Mouse (Mus musculus) cerebellum, adult 2 months (tissue): Measurements from ENCODE around the gene Fgfr2. TPM values are rescaled to one million over a fixed set of nuclear protein-coding genes. Genes with fewer than 3 reads are reported as not detected.

Source experiments
- DNase-seq, 2 experiments: peaks; one replicate each; pipeline ENCODE4 v3.0.0; 2021
- H3K27ac ChIP-seq: fragments of 200-500 bp; 2 replicates; pipeline ENCODE4 v1.5.1; 2012; ENCODE audit warnings: low read length, control low read depth, inconsistent platforms; ENCODE audit not compliant: insufficient read depth
- H3K27me3 ChIP-seq: fragments of 200-500 bp; 2 replicates; pipeline ENCODE4 v1.6.1; 2012; ENCODE audit warnings: inconsistent platforms, mild to moderate bottlenecking, low read length, moderate library complexity; ENCODE audit not compliant: control insufficient read depth, insufficient read depth
- H3K4me1 ChIP-seq: fragments of 200-500 bp; 2 replicates; pipeline ENCODE4 v1.6.1; 2011; ENCODE audit warnings: low read length; ENCODE audit not compliant: control insufficient read depth, insufficient read depth
- H3K4me3 ChIP-seq: fragments of 200-500 bp; replicated peaks from 2 replicates; pipeline ENCODE3; 2011; ENCODE audit warnings: mild to moderate bottlenecking, low read depth, low read length, control low read depth; ENCODE audit not compliant: insufficient read depth
- CTCF ChIP-seq: fragments of 200-500 bp; IDR thresholded peaks from 2 replicates; pipeline ENCODE4 v1.5.1; 2011; ENCODE audit warnings: low read depth, mild to moderate bottlenecking, control low read depth, low read length, moderate library complexity, borderline replicate concordance; ENCODE audit not compliant: insufficient read depth
- POLR2A ChIP-seq: fragments of 200-500 bp; IDR thresholded peaks from 2 replicates; pipeline ENCODE4 v1.6.1; 2011; ENCODE audit warnings: low read length, control low read depth, borderline replicate concordance; ENCODE audit not compliant: insufficient read depth
- WGBS: fragments of 180-500 bp; shearing (Covaris S2); methylation state at CpG from one replicate; pipeline ENCODE4 v1.1.7; 2018; 5-methylcytosine and 5-hydroxymethylcytosine counted together
- polyA plus RNA-seq: library from polyadenylated mRNA; depleted of rRNA; stranded (reverse); fragments of >200 nt; gene quantifications from 2 replicates; pipeline ENCODE4 v1.2.3, GENCODE M21; 2012

The Fgfr2 gene
- polyA plus RNA-seq, 1 experiment, result 95.3 TPM

GRCm38 (mm10) chr7:130278738-130279705 lies 2844.1 kb downstream of the Fgfr2 start:
- DNase-seq, result no peak
- no peak for TF ChIP-seq CTCF
- TF ChIP-seq POLR2A, result no peak
- H3K27ac ChIP-seq, result no peak overlapping the region
- 67% methylated on average over 19 of the region's 19 CpGs for WGBS
- no peaks in the 10 kb centered on the region for H3K27me3 ChIP-seq
- H3K4me1 ChIP-seq, result no peaks in the 10 kb centered on the region
- H3K4me3 ChIP-seq, result no peak overlapping the region

GRCm38 (mm10) chr7:130278000-130278737 lies 2845.0 kb downstream of the Fgfr2 start:
- Histone ChIP-seq H3K4me1 (no peaks in the 10 kb centered on the region), H3K27me3 (no peaks in the 10 kb centered on the region), H3K27ac (no peak overlapping the region), H3K4me3 (no peak overlapping the region)
- 45% methylated on average over 11 of the region's 11 CpGs for WGBS
- no peak for DNase-seq
- TF ChIP-seq CTCF (no peak), POLR2A (no peak)

GRCm38 (mm10) chr7:130273265-130273664 lies 2849.9 kb downstream of the Fgfr2 start:
- 9% methylated on average over 16 of the region's 16 CpGs for WGBS
- Histone ChIP-seq H3K4me3 (no peak overlapping the region), H3K27me3 (no peaks in the 10 kb centered on the region), H3K4me1 (no peaks in the 10 kb centered on the region; the same call in 1 of the 2 replicates), H3K27ac (no peak overlapping the region)
- TF ChIP-seq CTCF (peak; percentile 76), POLR2A (no peak)
- peak; percentile 50 to 72 for DNase-seq

DNA sequence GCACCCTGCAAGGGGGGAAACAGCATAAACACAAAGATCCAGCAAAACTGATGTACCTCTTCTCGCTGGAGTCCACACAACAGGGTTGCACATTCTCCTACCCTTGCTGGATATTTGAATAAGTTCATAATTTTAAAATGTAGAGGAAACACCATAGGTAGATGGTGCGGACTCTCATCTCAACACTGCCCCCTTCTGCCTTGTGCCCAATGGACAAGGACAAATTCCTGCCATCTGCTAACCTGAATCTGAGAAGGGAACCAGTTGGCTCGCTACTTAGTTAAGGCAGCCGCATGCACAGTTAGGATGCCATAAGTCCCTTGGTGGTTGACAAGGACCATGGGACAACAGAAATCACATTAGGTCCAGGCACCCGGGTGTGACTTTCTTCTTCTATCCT lies 2852.3 kb downstream of the Fgfr2 start:
- Histone ChIP-seq H3K27ac (no peak overlapping the region), H3K4me1 (no peaks in the 10 kb centered on the region; the same call in 1 of the 2 replicates), H3K27me3 (no peaks in the 10 kb centered on the region; the same call in 1 of the 2 replicates), H3K4me3 (no peak overlapping the region)
- peak; percentile 12; the same call in 1 of the 2 replicates for TF ChIP-seq CTCF
- TF ChIP-seq POLR2A, result no peak
- 52% methylated on average over 5 of the region's 5 CpGs for WGBS
- no peak for DNase-seq

DNA sequence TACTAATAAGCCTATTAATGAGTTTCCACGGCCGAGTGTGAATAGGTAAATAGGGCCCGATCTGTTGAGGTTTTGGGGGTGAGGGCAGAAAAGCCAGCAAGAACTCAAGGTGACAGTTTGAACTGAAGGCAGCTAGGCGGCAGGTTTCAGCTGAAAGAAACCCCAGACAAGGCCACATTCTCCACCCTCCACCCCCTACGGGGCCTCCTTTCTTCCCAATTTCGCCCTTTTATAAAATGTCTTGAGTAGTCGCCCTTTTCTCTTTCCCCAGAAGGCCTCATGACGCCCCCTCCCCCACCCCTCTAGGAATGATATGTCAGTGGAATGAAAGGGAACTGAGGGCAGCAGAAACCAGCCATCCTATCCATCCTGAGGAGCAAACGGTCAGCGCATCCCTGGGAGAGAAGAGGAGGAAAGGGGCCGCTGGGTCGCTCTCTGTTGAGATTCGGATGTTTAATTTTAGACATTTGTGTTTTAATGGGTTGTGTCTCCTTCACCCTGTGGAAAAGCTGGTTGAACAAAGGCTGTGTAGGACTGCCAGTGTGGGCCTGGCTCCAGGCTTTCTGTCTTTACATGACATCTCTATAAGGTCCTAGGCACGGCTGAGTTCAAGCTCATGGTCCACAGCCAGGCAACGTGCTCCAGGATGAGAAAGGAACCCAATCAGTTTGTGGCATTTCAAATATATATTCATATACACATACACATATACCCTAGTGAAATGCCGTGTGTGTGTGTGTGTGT lies 2853.9 kb downstream of the Fgfr2 start:
- Histone ChIP-seq H3K27ac (no peak overlapping the region), H3K4me1 (no peaks in the 10 kb centered on the region; the same call in 1 of the 2 replicates)
- 79% methylated on average over 16 of the region's 16 CpGs for WGBS

GRCm38 (mm10) chr7:130267099-130267498 lies 2856.1 kb downstream of the Fgfr2 start:
- H3K4me1 ChIP-seq, result no peaks in the 10 kb centered on the region; the same call in 1 of the 2 replicates
- no peak overlapping the region for H3K4me3 ChIP-seq
- H3K27ac ChIP-seq, result no peak overlapping the region
- H3K27me3 ChIP-seq, result no peaks in the 10 kb centered on the region; the same call in 1 of the 2 replicates
- WGBS, result 46% methylated on average over 5 of the region's 5 CpGs
- DNase-seq, result no peak
- TF ChIP-seq CTCF (peak; percentile 33; the same call in 1 of the 2 replicates), POLR2A (no peak)

More for the DNA sequence above, 2853.9 kb downstream of the Fgfr2 start:
- no peak for DNase-seq
- Histone ChIP-seq H3K4me3 (no peak overlapping the region), H3K27me3 (no peaks in the 10 kb centered on the region; the same call in 1 of the 2 replicates)
- no peak for TF ChIP-seq POLR2A
- TF ChIP-seq CTCF, result no peak

GRCm38 (mm10) chr7:130266166-130266490 lies 2857.0 kb downstream of the Fgfr2 start:
- WGBS, result under 1% methylated on average over 50 of the region's 52 CpGs
- peak; percentile 35 to 46 for DNase-seq
- Histone ChIP-seq H3K4me3 (peak overlapping the region; percentile 36), H3K27me3 (peaks cover 2% of the 10 kb centered on the region; the same call in 1 of the 2 replicates), H3K27ac (no peak overlapping the region), H3K4me1 (no peaks in the 10 kb centered on the region; the same call in 1 of the 2 replicates)
- no peak for TF ChIP-seq POLR2A
- no peak for TF ChIP-seq CTCF
